Mouse (Mus musculus) cerebellum, adult 11 months (tissue): ENCODE measurements around the gene Rfx8.
"Not testable (repeated sequence)": the region's sequence is repeated elsewhere in the genome, so short reads cannot be mapped to it uniquely, and the experiment has no call there.

ENCODE experiments used
- DNase-seq: peaks from one replicate; pipeline ENCODE4 v3.0.0; 2022

Rfx8 gene

DNA sequence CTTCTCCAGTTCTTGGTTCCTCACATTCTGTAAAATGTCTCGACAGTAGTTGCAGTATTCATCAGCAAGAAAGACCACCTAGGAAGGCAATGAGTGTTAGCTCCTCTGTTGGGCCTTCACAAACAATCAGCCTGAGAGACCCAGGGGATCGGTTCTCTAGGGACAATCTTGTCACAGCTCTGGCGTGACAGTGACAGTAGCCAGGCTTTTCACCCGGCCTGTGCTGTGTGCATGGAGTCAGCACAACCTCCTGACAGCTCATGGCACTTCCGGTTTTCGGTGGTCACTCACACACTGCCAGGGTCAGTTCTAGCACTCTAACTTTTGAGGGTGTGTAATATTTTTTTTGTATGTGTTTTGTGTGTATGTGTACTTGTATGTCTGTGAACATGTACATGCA, 32.2 kb downstream of the Rfx8 start:
- no peak for DNase-seq

DNA sequence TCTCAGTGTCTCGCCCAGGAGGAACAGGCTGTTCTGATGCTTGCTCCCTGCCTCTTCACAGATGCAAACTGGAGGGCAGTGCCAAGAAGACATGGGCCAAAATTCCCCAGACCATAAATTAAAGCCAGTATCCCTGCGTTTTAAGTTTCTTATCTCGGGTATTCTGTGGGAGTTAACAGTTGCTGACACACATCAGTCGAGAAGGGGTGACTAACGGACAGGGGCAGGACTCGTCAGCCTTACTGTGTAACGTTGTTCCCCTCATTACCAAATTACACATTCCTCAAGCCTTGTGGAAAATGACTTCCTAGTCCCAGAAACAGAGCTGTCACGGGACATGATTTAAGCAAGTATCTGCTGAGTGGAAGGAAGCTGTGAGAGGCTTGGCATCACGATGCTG, 33.5 kb downstream of the Rfx8 start:
- no peak for DNase-seq

DNA sequence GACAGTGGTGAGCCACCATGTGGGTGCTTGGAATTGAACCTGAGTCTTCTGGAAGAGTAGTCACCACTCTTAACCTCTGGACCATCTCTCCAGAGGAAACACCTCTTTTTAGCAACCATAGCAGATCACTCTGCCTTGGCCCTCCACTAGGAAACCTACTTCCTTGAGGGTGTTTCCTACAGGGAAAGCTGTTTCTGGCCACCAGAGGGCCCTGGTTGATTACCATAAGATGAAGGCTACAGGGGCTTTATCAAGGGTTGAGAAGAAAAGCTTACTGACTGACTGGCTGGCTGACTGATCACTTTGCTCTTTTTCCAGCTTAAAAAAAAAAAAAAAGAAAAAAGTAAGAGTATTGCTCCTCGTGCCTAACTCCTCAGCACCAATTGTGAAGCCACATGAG, 35.0 kb downstream of the Rfx8 start:
- peak; percentile 38 for DNase-seq

DNA sequence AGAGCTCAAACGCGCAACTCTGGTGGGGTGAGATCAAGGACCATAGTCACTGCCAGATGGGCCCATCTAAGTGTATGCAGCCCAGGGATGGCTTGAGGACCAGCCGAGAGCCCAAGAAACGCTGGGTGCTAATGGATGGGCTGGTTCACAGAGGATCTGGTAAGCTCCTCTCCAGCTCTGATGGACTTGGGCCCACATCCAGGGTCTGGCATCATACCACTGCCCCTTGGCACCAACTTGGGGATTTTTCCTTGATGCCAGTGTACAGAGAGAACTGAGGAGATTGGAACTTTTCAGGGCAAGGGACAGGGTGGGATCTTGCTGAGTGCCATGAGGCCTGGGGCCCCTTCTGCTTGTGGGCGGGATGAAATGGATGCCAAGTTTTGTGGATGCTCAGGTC, 39.2 kb downstream of the Rfx8 start:
- no peak for DNase-seq

DNA sequence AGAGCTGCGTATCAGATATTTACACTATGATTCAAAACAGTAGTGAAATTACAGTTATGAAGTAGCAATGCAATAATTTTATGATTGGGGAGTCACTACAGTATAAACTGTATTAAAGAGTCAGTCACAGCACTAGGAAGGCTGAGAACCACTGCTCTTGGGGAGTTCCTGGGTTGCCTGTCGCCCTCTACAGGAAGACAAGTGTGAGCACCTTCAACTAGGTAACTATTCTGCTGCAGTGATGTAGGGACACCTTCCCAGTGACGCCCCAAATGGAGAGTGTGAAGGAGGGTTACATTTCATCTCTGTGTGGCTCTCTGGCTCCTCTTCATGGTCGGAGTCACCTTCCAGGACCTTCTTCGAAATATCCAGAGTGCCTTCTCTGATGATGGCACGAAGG, 40.3 kb downstream of the Rfx8 start:
- no peak for DNase-seq

DNA sequence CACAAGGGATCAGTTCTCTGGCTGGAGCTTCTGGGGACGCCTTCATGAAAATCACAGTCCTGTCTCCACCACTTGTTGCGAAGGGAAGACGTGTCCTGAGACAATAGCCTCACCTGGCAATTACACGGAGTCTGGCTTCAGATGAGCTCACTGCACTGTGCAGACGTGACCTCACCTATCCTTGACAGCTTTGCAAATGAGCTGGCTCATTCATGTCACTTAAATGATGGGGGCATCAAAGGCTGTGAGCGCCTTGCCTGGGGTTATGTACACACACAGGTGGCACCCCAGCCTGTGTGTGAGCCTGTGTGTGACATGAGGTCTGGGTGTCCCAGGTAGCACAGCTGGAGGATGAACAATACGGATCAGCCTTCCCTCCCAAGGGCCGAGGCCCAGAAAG, 41.9 kb downstream of the Rfx8 start:
- no peak for DNase-seq

DNA sequence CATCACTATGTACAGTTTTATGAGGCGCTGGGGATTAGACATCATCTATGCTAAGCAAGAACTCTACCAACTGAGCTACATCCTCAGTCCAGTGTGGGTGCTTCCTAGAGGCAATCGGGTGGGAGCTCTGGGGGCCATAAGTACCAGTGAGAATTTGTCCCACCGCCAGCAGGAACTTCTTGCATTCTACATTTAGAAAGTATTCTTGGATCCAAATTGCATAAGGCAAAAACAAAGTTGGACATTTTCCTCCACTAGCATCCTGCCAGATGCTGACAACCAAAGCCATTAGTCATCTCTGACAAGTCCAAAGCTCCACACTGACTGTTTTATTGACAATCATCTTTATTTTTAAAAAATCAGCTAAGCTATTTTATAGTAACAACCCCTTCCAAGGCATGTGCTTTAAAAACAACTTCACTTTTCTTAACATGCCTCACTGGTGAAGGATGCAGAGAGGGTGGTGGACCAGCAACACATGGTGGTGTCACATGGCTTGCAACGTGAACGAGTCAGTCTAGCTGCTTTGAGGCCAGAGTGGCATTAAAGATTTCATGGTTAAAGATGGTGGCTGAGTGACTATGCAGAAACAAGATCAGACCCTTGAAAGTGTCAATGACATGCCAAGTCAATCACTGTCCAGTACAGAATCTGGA, 44.4 kb downstream of the Rfx8 start:
- no peak for DNase-seq

DNA sequence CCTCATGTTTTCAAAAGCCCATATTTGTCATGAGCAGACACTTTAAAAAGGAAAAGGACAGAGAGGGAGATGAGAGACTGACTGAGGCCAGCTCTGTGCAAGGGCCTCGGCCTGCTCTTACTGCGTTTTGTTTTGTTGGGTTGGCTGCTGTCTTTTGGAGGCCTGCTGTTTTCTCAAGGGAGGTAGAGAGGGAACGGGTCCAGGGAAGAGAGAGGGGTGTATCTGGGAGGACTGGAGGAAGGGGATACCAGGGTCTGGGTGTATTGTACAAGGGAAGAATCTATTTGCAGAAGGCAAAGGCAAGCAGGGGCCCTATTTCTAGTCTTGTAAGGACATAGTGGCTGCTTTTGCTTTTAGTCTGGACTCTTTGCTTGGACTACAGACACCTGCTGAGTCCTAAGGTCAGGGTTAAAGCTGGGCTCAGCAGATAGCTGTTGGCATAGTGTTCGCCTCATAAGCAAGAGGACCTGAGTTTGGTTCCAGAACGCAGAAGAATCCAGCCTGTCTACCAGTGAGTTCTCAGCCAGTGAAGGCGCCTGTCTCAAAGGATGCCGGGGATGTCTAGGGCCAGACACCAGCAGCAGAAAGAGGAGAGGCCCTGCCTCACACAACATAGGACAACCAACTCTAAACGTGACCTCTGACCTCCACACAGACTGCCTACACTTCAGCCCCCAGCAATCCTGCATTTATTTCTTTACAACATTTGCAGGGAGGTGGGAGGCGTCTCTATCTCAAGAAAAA, 48.3 kb downstream of the Rfx8 start:
- no peak for DNase-seq

DNA sequence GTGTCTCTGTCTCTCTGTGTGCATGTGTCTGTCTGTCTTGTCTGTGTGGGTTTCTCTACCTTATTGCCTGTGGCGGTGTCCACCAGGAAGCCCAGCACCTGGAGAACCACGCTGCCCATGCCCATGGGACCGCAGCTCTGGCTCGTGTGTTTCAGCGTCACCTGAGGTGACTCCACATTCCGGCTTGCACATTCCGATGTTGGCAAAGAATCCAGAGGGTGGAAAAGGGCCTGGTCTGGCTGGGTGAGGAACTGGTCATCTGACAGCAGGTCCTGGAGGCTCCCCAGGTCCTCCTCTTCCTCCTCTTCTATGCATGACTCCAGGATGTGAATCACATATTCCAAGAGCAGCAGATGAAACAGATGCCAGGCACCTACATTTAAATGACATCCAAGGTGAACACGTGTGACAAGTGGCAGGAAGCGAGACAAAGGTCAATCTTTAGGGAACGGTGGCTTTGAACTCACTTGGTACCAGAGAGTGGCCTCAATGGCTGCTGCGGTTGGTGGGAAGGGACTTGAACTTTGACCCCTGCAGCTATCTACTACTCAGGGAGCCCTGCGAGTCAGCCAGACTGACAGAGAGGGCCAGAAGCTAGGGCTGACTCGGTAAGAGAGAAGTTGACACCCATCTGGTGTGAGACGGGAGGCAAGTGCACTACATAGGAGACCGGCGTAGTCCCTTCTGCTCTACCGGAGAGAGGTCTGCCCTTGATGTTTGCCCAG, 50.4 kb downstream of the Rfx8 start:
- no peak for DNase-seq

DNA sequence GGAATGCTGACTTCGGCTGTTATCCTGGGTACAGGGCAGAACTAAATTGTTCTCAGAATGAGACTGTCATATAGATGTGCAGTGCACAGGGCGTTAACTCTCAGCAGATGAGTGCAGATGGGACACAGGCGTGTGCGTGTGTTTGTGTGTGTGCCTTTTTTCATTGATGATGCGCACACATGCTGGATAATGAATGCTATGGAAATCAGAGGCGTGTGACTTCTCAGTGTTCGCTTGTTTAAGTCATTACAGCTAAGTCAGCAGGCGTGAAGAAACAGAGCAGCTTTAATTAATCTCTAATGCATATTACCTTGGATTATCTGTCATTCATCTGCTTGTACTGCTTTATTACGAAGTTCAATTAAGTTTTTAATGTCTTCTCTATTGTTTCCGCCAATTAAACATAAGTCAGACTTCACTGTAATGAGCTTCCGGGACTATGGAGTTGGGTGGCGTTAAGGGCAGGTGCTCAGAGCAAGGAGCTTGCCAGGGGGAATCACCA, 54.0 kb downstream of the Rfx8 start:
- DNase-seq, result no peak

DNA sequence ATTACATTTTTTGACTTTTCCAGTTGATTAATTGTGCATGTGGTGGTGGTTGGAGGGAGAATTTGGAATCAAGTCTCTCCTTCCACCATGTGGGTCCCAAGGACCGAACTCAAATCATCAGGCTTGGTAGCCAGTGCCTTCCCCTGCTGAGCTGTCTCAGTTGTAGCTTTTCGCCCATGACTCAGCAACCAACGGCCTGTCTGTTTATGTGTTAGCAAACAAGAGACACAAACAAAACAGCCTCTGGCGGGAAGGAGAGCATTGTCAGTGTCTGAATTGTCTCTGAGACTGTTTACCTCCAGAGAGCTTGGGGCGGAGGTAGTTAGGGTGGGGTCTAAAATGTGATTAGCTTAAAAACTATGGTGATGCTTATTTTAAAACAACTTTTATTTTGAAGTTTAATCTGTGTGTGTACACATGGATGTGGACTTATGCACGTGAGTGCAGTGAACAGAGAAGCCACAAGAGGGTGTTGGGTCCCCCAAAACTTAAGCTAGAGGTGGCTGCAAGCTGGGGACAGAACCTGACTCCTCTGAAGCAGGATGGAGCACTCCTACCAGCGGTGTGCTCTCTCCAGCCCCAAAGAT, 56.7 kb downstream of the Rfx8 start:
- DNase-seq, result no peak

DNA sequence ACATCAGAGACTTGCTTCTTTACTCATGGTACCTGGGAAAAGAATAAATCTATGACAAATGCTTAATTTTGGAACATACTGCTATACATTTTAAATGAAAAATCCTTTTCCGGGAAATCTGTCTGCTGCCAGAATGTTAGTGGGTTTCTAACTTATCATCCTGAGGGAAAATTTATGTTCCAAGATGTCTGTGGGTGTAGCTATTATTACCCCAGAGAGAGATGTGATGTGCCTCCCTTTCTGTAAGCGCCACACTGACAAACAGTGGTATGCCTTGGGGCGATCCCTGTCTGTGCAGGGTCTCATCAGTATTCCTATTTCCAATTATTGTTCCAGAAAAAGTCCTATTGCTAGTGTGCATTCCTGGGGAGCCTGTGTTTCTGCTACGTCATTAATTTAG, 57.7 kb downstream of the Rfx8 start:
- DNase-seq, result no peak

DNA sequence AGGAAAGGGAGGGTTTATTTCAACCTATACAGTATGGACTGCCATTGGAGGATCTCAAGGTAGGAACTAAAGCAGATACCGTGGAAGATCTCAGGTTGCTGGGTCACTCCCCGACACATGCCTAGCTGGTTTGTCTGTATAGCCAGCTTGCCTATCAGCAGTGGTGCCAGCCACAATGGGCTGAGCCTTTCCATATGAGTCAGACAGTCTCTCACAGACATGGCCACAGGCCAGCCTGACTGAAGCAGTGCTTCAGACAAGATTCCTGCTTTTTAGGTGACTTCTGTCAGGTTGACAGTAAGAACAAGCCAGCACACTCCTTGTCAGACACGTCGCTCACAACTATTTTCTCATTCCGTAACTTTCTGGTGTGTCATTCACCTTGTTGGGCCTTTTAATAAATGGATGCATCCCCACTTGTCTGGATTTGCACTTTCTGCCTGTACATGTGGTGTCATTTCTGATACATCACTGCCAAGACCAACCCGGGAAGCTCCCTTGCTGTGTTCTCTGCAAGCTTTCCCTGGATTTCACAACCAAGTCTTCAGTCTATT, 63.7 kb downstream of the Rfx8 start:
- no peak for DNase-seq

DNA sequence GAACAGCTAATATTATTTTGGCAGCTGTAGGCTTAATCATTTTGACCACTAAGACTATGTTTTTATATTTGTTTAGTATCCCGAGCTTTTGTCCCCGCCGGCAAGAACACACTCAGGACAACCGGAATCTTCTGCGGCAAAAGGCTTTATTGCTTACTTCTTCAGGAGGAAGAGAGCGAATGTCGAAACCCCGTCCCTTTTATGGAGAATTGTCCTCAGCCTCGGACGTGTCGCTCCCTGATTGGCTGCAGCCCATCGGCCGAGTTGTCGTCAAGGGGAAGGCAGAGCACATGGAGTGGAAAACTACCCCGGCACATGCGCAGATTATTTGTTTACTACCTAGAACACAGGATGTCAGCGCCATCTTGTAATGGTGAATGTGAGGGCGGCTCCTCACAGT, 65.9 kb downstream of the Rfx8 start:
- not testable (repeated sequence) for DNase-seq

DNA sequence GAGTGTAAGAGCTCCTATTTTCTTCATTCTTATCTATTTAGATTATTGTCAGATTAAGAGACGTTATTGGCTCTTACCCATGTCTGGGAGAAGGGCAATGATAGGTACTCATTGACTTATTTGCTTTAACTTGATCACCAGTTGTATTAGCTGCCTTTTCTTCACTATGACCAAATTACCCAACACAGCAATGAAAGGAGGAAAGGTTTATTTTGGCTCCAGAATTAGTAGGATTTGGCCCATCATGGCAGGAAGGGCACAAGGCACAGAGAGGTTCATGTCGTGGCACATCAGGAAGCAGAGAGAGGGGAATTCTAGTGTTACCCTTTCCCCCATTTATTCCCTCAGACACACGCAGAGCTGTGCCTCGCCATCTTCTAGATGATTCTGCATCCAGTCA, 67.8 kb downstream of the Rfx8 start:
- no peak for DNase-seq

DNA sequence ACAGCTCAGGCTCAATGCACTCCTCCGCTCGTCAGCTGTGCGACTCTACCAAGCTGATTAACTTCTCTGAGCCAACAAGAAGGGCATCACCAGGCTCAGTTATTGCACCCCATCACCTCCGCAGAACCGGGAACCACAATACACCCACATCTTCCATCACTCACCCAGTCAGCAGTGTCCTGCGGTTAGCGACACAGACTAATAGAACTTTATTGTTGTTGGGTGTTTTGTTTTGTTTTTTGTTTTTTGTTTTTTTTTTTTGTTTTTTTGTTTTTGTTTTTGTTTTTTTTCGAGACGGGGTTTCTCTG, 69.6 kb downstream of the Rfx8 start, which contains the start of gene Creg2:
Gene Creg2, minus strand, starts transcription at position 234 of the 308 bp plus-strand sequence.
- DNase-seq, result no peak

DNA sequence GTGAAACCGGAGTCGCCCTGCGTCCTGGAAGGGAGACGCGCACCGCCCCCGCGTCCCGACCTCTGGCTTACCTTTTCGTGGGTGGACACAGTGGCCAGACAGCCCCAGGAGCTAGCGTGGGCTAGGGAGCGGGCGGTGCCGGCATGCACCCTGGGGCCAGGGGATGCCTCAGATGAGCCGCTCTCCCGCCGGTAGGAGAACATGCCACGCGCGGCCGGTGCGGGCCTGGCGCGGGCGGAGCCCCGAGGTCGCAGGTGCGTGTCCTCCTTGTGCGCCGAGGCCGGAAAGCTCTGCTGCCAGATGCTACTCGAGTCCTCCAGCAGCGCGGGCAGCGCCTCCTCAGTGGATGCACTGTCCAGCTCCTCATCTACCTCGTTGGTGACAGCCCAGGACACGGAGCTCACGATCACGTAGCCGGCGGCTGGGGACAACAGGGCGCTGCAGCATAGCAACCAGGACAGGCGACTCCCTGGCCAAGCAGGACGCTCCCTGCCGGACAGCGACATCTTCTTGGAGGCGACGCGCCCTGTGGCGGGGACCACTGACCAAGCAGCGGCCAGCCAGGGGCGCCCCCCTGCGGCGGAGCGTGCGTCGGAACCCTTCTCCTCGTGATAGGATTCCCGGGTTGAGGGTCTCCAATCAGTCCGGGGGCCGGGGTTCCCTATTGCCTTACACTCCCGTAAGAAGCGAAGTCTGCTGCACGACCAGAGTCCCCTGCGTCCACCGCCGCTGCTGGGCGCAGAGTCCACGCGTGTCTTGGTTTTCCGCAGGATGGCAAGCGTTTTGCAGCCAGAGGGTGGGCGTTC, 70.2 kb downstream of the Rfx8 start:
- peak; percentile 39 for DNase-seq

DNA sequence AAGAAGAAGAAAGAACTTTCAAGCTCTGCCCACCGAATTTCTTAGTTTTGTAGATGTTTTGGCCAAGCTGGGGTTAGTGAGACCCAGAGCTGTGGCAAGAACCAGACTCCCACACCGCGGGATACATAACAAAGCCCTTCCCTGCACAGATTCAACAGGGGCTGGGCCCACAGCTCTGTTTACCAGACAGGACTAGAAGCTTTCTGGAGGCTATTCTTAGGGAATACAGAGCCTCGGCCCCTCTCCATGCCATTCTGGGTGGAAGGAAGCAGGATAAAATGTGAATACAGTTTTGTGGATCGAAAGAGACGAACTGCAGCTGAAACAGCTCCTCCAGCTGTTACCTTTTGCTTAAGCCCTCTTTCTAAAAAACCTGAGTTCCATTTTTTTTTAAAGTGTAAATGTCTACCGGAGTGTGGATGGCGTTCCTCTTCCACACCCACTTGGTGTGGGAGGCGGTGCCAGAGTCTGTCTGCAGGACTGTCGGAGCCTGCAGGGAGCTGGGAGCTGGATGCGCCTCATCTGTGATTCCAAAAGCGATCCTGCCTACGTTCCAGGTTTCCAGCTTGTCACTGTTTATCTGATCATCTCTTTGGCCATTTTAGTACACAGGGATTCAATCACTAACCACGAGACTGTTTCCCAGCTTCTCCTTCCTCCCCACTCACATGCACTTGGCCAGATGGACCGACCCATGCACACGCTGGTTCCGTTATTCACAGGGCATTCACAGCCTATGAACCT, 70.9 kb downstream of the Rfx8 start:
- no peak for DNase-seq

DNA sequence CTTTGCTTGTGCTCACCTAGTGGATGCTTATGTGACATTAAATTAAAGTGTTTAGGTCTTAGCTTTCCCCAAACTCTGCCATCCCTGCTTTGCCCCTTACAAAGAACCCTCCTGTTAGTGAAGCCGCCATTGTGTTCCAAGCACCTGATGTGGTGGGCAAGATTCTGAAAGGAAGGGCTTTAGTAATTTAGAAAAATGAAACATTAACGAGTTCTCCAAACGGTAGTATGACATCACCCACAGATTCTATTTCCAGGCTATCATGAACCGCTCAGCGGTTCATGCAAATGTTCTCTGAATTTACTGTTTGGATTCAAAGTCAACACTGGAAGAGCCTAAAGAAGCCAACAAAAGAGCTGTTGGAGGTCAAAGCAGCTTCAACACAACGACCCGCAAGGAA, 72.2 kb downstream of the Rfx8 start:
- no peak for DNase-seq

DNA sequence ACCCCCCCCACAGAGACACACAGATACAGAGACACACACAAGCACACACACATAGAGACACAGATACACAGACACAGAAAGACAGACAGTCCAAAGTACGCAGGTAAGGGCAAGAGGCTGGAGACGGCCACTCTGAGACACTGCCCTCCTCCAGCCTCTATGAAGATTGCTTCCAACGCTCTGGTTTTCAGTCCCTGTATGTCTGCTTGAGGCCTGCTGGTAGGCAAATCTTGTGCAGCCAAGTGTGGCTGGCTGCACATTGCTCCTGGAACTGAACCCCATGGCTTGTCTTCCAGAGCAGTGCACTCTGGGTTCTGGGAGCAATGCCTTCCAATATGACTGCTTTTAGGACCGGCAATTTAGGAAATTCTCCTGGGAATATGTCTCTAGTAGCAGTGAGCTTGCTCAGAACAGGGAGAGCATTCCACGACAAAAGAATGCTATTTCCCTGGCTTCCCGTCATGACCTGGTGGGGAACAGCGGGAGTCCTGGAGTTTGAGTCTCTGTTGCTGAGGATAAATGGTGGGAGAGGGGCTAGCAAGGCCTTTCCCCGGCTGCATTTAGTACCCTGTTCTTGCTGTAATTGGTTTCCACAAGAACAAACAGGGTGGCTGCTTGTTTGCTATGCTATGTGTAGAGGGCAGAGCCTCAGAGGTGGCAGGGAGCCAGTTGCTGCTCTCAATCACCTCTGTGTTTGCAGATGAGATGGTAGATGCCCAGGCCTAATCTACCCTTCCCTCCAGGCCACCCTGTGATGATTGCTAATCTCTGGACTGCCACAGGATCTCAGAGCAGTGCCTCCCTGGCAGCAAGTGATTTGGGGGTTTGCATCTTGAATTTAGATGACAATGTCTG, 74.7 kb downstream of the Rfx8 start:
- no peak for DNase-seq

DNA sequence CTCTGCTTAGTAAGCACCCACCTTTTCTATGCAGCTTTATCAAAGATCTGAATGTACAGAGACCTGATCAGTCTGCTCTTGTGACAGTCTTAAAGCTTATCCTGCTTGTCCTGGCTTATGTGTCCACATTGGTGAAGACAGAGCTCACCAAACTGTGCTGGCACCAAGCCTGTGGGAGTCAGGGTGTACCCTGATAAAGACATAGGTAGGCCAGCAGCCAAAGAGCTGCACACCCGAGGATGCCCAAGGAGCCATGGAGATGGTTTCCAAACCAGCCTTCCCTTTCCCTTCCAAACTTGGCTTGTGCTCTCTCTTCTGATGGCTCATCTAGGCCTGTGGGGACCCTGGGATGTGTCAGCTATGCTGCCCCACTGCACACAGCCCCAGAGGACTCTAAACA, 76.5 kb downstream of the Rfx8 start:
- DNase-seq, result no peak
